Mouse (Mus musculus) MEL (cell line): Measurements from ENCODE around the gene Stum. TPM values are rescaled to one million over a fixed set of nuclear protein-coding genes. Genes with fewer than 3 reads are reported as not detected.

ENCODE experiments used
- DNase-seq: peaks from one replicate; pipeline ENCODE4 v3.0.0; 2011; ENCODE audit warnings: low read depth, low spot score
- H3K27ac ChIP-seq: 2 replicates; pipeline ENCODE4 v1.5.1; 2012; ENCODE audit warnings: low read depth, mild to moderate bottlenecking, control low read depth, low read length, moderate library complexity; ENCODE audit not compliant: control insufficient read depth
- H3K27me3 ChIP-seq, 2 experiments: fragments of 150-350 bp in 1 of 2; sonication (generic) in 1 of 2; 2 replicates each; pipeline ENCODE4 v1.6.1; 2012; ENCODE audit warnings: low read length in 2 of 2, mild to moderate bottlenecking in 2 of 2, improper control_type of control experiment in 1 of 2, moderate library complexity in 1 of 2; ENCODE audit not compliant: insufficient read depth in 2 of 2, control insufficient read depth in 1 of 2
- H3K36me3 ChIP-seq, 2 experiments: 2 replicates each; pipeline ENCODE4 v1.6.1; 2012 to 2014; ENCODE audit warnings: low read length in 2 of 2, improper control_type of control experiment in 1 of 2, inconsistent platforms in 1 of 2, mild to moderate bottlenecking in 1 of 2; ENCODE audit not compliant: insufficient read depth in 2 of 2, control insufficient read depth in 1 of 2
- H3K4me1 ChIP-seq, 2 experiments: fragments of 150-350 bp in 1 of 2; sonication (generic) in 1 of 2; 2 replicates each; pipeline ENCODE4 v1.6.1; 2012; ENCODE audit warnings: low read length in 2 of 2, improper control_type of control experiment in 1 of 2, mild to moderate bottlenecking in 1 of 2; ENCODE audit not compliant: insufficient read depth in 2 of 2, control insufficient read depth in 1 of 2
- H3K4me3 ChIP-seq, 2 experiments: fragments of 150-350 bp in 1 of 2; sonication (generic) in 1 of 2; 2 replicates each; pipeline ENCODE4 v1.5.1; 2012; ENCODE audit warnings: low read depth in 2 of 2, low read length in 2 of 2, mild to moderate bottlenecking in 2 of 2, moderate library complexity in 2 of 2, control low read depth in 1 of 2, improper control_type of control experiment in 1 of 2; ENCODE audit not compliant: control insufficient read depth in 1 of 2, insufficient read depth in 1 of 2
- H3K79me2 ChIP-seq: 2 replicates; pipeline ENCODE4 v1.6.1; 2012; ENCODE audit warnings: mild to moderate bottlenecking, low read length, moderate library complexity; ENCODE audit not compliant: control insufficient read depth, poor library complexity, insufficient read depth
- H3K9ac ChIP-seq: 2 replicates; pipeline ENCODE4 v1.6.1; 2012; ENCODE audit warnings: low read depth, mild to moderate bottlenecking, control low read depth, low read length, moderate library complexity; ENCODE audit not compliant: control insufficient read depth, poor library complexity, severe bottlenecking
- H3K9me3 ChIP-seq: fragments of 150-350 bp; sonication (generic); replicated peaks from 2 replicates; pipeline ENCODE4 v1.6.1; 2012; ENCODE audit warnings: mild to moderate bottlenecking, low read length, improper control_type of control experiment, moderate library complexity; ENCODE audit not compliant: insufficient read depth
- CHD2 ChIP-seq: IDR thresholded peaks from 2 replicates; pipeline ENCODE4 v1.6.1; 2011; ENCODE audit warnings: low read length, improper control_type of control experiment
- ETS1 ChIP-seq: IDR thresholded peaks from 2 replicates; pipeline ENCODE4 v1.6.1; 2012; ENCODE audit warnings: low read depth, mild to moderate bottlenecking, inconsistent platforms, low read length, improper control_type of control experiment, moderate library complexity
- GATA1 ChIP-seq: IDR thresholded peaks from 2 replicates; pipeline ENCODE4 v1.6.1; 2011; ENCODE audit warnings: low read depth, low read length, improper control_type of control experiment
- KAT2A ChIP-seq: conservative IDR thresholded peaks from 2 replicates; pipeline ENCODE4 v1.6.1; 2012; ENCODE audit warnings: low read depth, low read length, improper control_type of control experiment, inconsistent platforms
- MAFK ChIP-seq: IDR thresholded peaks from 2 replicates; pipeline ENCODE4 v1.6.1; 2011; ENCODE audit warnings: low read depth, mild to moderate bottlenecking, low read length, improper control_type of control experiment, borderline replicate concordance
- NRF1 ChIP-seq: IDR thresholded peaks from 2 replicates; pipeline ENCODE4 v1.6.1; 2014; ENCODE audit warnings: low read depth, mild to moderate bottlenecking, inconsistent platforms, low read length, improper control_type of control experiment, moderate library complexity; ENCODE audit not compliant: poor library complexity, insufficient read depth, severe bottlenecking
- POLR2A ChIP-seq, 2 experiments: IDR thresholded peaks; 2 replicates each; pipeline ENCODE4 v1.6.1; 2011 to 2012; ENCODE audit warnings: low read length in 2 of 2, mild to moderate bottlenecking in 2 of 2, control low read depth in 1 of 2, improper control_type of control experiment in 1 of 2, low read depth in 1 of 2, moderate library complexity in 1 of 2; ENCODE audit not compliant: control insufficient read depth in 1 of 2, insufficient read depth in 1 of 2, poor library complexity in 1 of 2
- RCOR1 ChIP-seq: IDR thresholded peaks from 2 replicates; pipeline ENCODE4 v1.6.1; 2012; ENCODE audit warnings: low read depth, mild to moderate bottlenecking, inconsistent platforms, low read length, improper control_type of control experiment
- SIN3A ChIP-seq: IDR thresholded peaks from 2 replicates; pipeline ENCODE4 v1.6.1; 2012; ENCODE audit warnings: low read length, improper control_type of control experiment, inconsistent platforms
- TBP ChIP-seq: IDR thresholded peaks from 2 replicates; pipeline ENCODE4 v1.8.0; 2011; ENCODE audit warnings: low read depth, low read length, improper control_type of control experiment
- ZC3H11A ChIP-seq: IDR thresholded peaks from 2 replicates; pipeline ENCODE4 v1.6.1; 2012; ENCODE audit warnings: low read depth, mild to moderate bottlenecking, inconsistent platforms, low read length, improper control_type of control experiment
- ZKSCAN1 ChIP-seq: IDR thresholded peaks from 2 replicates; pipeline ENCODE4 v1.6.1; 2012; ENCODE audit warnings: low read depth, mild to moderate bottlenecking, inconsistent platforms, low read length, improper control_type of control experiment, moderate library complexity
- ZMIZ1 ChIP-seq: IDR thresholded peaks from 2 replicates; pipeline ENCODE4 v1.6.1; 2012; ENCODE audit warnings: low read depth, mild to moderate bottlenecking, inconsistent platforms, low read length, improper control_type of control experiment, moderate library complexity
- ZNF384 ChIP-seq: IDR thresholded peaks from 2 replicates; pipeline ENCODE4 v1.6.1; 2012; ENCODE audit warnings: low read depth, mild to moderate bottlenecking, inconsistent platforms, low read length, improper control_type of control experiment
- polyA plus RNA-seq, 2 experiments: library from polyadenylated mRNA; stranded (reverse) in 1 of 2; unstranded in 1 of 2; fragments of >175 nt in 1 of 2; fragments of >200 nt in 1 of 2; gene quantifications; 2 replicates each; pipeline versions ENCODE4 v1.2.1 to v1.2.4; 2012; ENCODE audit warnings: low replicate concordance in 2 of 2, low read depth in 1 of 2; ENCODE audit not compliant: insufficient read length in 2 of 2, insufficient read depth in 1 of 2, missing spikeins in 1 of 2
- total RNA-seq: library from RNA; depleted of rRNA; stranded (reverse); fragments of 300-350 nt; gene quantifications from 2 replicates; pipeline ENCODE4 v1.2.3, GENCODE M21; 2012; rRNA removed

The Stum gene
- total and polyA plus RNA-seq, 3 experiments, result not detected

DNA sequence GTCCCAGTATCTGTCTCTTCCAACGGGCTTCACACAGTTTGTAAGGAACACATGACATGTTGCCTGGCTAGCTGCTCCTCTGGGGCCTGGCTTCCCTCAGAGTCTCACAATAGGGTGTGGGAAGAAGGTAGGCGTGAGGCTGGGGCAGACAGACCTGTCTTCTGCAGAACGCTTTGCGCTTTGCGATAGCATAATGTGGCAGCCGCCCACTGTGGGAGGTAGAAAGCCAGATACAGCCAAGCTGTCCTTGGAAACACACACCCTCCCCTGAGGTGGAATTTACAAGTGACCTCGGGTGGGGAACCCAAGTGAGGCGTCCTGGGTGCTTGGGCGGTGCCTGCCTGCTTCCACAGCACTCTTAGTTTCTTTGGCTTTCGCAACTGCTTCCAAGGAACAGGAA, 98.8 kb downstream of the Stum start:
- Histone ChIP-seq H3K4me3 (no peak overlapping the region), H3K36me3 (peaks cover 0 to 8% of the 10 kb centered on the region in 2 experiments; a peak in 2 of 4 replicates), H3K27ac (no peak overlapping the region), H3K9me3 (no peaks in the 10 kb centered on the region), H3K27me3 (no peaks in the 10 kb centered on the region), H3K79me2 (no peaks in the 10 kb centered on the region; the same call in 1 of the 2 replicates), H3K9ac (no peak overlapping the region), H3K4me1 (peaks cover 2 to 10% of the 10 kb centered on the region in 2 experiments; a peak in 3 of 4 replicates)
- DNase-seq, result no peak
- no peak for TF ChIP-seq ZKSCAN1
- TF ChIP-seq ETS1, result no peak

DNA sequence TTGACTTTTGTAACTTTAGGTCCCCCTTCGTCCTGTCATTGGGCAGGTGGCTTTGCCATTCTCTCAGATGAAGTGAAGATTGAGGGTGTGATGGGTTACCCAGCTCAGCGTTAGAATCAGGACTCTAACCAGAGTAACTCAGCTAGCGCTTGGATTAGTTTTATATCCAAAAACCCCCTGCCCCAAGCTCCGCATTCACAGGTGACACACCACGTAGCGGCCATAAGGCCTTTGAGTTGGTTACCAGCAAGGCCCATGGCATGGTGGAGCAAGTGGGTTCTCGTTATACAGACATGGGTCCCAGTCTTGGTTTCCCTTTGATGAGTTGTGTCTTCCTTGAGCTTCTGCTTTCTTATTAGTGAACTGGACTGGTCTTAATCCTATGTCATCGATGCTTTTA, 99.4 kb downstream of the Stum start:
- no peak overlapping the region for H3K9ac ChIP-seq
- no peak for TF ChIP-seq ZMIZ1
- no peak for TF ChIP-seq RCOR1
- no peak for TF ChIP-seq CHD2
- TF ChIP-seq NRF1, result no peak
- no peak for TF ChIP-seq MAFK
- TF ChIP-seq ZC3H11A, result no peak
- TF ChIP-seq SIN3A, result no peak
- no peak for TF ChIP-seq ZNF384
- TF ChIP-seq TBP, result no peak
- TF ChIP-seq POLR2A (IDR thresholded peaks at IDR 0.05; ENCODE audit: control insufficient read depth in 1 of 2, insufficient read depth in 1 of 2, low read depth in 1 of 2, low read length in 2 of 2, poor library complexity in 1 of 2), result no peak
- no peak for TF ChIP-seq KAT2A
- TF ChIP-seq GATA1, result no peak
- TF ChIP-seq, all 39 proteins: peak for 0
- no peaks in the 10 kb centered on the region; the same call in 1 of the 2 replicates for H3K79me2 ChIP-seq
- H3K27ac ChIP-seq, result no peak overlapping the region
- H3K27me3 ChIP-seq, result no peaks in the 10 kb centered on the region
- peaks cover 0 to 8% of the 10 kb centered on the region in 2 experiments; a peak in 2 of 4 replicates for H3K36me3 ChIP-seq
- no peak overlapping the region for H3K4me3 ChIP-seq
- DNase-seq, result no peak
- H3K4me1 ChIP-seq, result peaks cover 2 to 9% of the 10 kb centered on the region in 2 experiments; a peak in 3 of 4 replicates
- H3K9me3 ChIP-seq, result no peaks in the 10 kb centered on the region

Other genes with a start within 250 kb of the Stum start
- gene Psen2, start 220.1 kb downstream of the Stum start, total RNA-seq, result 37.0 and 39.2 TPM in 2 replicates
- 10 to 100 TPM in 1 of 2 experiments, not detected in 1; 35.0 TPM for gene Psen2, start 220.1 kb downstream of the Stum start, polyA plus RNA-seq
- 3.4 and 3.7 TPM in 2 replicates for gene Itpkb, start 153.0 kb downstream of the Stum start, total RNA-seq
- gene Itpkb, start 153.0 kb downstream of the Stum start, polyA plus RNA-seq, result 1 to 10 TPM in 1 of 2 experiments, not detected in 1; 9.2 TPM
- gene Parp1, start 85.4 kb upstream of the Stum start, total RNA-seq, result 136 and 142 TPM in 2 replicates
- gene Parp1, start 85.4 kb upstream of the Stum start, polyA plus RNA-seq, result 100 to 1,000 TPM; 140 to 188 TPM
- gene Lin9, start 157.6 kb upstream of the Stum start, total RNA-seq, result 9.9 and 10.2 TPM in 2 replicates
- gene Lin9, start 157.6 kb upstream of the Stum start, polyA plus RNA-seq, result 10 to 100 TPM in 1 of 2 experiments, not detected in 1; 11.1 TPM
- not detected in 2 replicates for gene Mixl1, start 213.5 kb upstream of the Stum start, total RNA-seq
- gene Mixl1, start 213.5 kb upstream of the Stum start, polyA plus RNA-seq, result not detected
- gene Acbd3, start 242.5 kb upstream of the Stum start, total RNA-seq, result 17.4 and 17.8 TPM in 2 replicates
- gene Acbd3, start 242.5 kb upstream of the Stum start, polyA plus RNA-seq, result 10 to 100 TPM in 1 of 2 experiments, not detected in 1; 23.2 TPM